In genomic region chr19:24553291-24554075, GRCm38 (mm10) we compare ENCODE assay signal across 13 mouse cellular contexts. TPM values are rescaled to one million over a fixed set of nuclear protein-coding genes. Genes with fewer than 3 reads are reported as not detected.
DNase-seq lines count a peak whose midpoint lies in the region; ATAC-seq and TF ChIP-seq lines count a peak whose summit lies in the region.
"Had no signal": no experiment of that assay in that cellular context is flagged by ENCODE, and none has a peak within 500 bp of the region (broad histone marks: within the 10 kb centered on the region; RNA-seq: fewer than 3 reads in every experiment).

No protein-coding gene starts in this region.

- no peak for ATAC-seq in forebrain, embryonic 12.5 days (ENCODE audit: low FRiP score)
- no peak for ATAC-seq in forebrain, embryonic 16.5 days
- no peak for ATAC-seq in liver, embryonic 13.5 days (ENCODE audit: low read depth)
- ATAC-seq: activated CD4-positive, CD25-positive, alpha-beta regulatory T cell, adult 4 months; forebrain, embryonic 13.5 days had no signal

- peaks cover 37% of the 10 kb centered on the region for H3K27me3 ChIP-seq in forebrain, embryonic 12.5 days
- peaks cover 10% of the 10 kb centered on the region; the same call in 1 of the 2 replicates for H3K27me3 ChIP-seq in forebrain, embryonic 16.5 days (replicated peaks; ENCODE audit: control insufficient read depth, insufficient read depth, low read length)
- peaks cover 23% of the 10 kb centered on the region for H3K27me3 ChIP-seq in liver, embryonic 13.5 days

- H3K4me3 ChIP-seq in forebrain, embryonic 12.5 days (replicated peaks) = no peak overlapping the region
- H3K4me3 ChIP-seq in forebrain, embryonic 16.5 days (replicated peaks; ENCODE audit: low read length) = no peak overlapping the region
- H3K4me3 ChIP-seq in layer of hippocampus, adult 2 months = peak overlapping the region; percentile 76
- peak overlapping the region; percentile 90 for H3K4me3 ChIP-seq in liver, embryonic 13.5 days (replicated peaks)
- H3K4me3 ChIP-seq: limb, embryonic 15.5 days had no signal

- no peaks in the 10 kb centered on the region for H3K36me3 ChIP-seq in forebrain, embryonic 12.5 days (replicated peaks)
- no peaks in the 10 kb centered on the region for H3K36me3 ChIP-seq in forebrain, embryonic 16.5 days (ENCODE audit: control insufficient read depth, insufficient read depth)
- peaks cover 4% of the 10 kb centered on the region for H3K36me3 ChIP-seq in liver, embryonic 13.5 days
- H3K36me3 ChIP-seq: limb, embryonic 15.5 days had no signal

- H3K9me3 ChIP-seq in forebrain, embryonic 12.5 days = no peaks in the 10 kb centered on the region
- H3K9me3 ChIP-seq in forebrain, embryonic 16.5 days (ENCODE audit: control insufficient read depth, low read length) = no peaks in the 10 kb centered on the region
- H3K9me3 ChIP-seq in liver, embryonic 13.5 days (replicated peaks) = peaks cover 3% of the 10 kb centered on the region
- H3K9me3 ChIP-seq: forebrain, embryonic 13.5 days; limb, embryonic 15.5 days had no signal

- H3K4me2 ChIP-seq in forebrain, embryonic 12.5 days = peak overlapping the region; percentile 93; the same call in 1 of the 2 replicates
- no peak overlapping the region for H3K4me2 ChIP-seq in forebrain, embryonic 16.5 days (ENCODE audit: low read length)
- peak overlapping the region; percentile 94 for H3K4me2 ChIP-seq in liver, embryonic 13.5 days
- H3K4me2 ChIP-seq: limb, embryonic 15.5 days had no signal

- no peak overlapping the region for H3K27ac ChIP-seq in forebrain, embryonic 12.5 days
- no peak overlapping the region for H3K27ac ChIP-seq in forebrain, embryonic 16.5 days (ENCODE audit: low read length)
- peak overlapping the region; percentile 93; the same call in 1 of the 2 replicates for H3K27ac ChIP-seq in layer of hippocampus, adult 2 months
- H3K27ac ChIP-seq in liver, embryonic 13.5 days = peak overlapping the region; percentile 94
- H3K27ac ChIP-seq: forebrain, embryonic 13.5 days; limb, embryonic 15.5 days had no signal

- peak; percentile 10; the same call in 1 of the 2 replicates for TF ChIP-seq CTCF in layer of hippocampus, adult 2 months (conservative IDR thresholded peaks at IDR 0.05)

- 50% methylated on average over 12 of the region's 12 CpGs for WGBS in forebrain, embryonic 12.5 days
- 41% methylated on average over 12 of the region's 12 CpGs for WGBS in forebrain, embryonic 16.5 days
- 71% methylated on average over 12 of the region's 12 CpGs for WGBS in liver, embryonic 13.5 days (ENCODE audit: insufficient replicate concordance)

- no peak overlapping the region for H3K9ac ChIP-seq in forebrain, embryonic 12.5 days
- no peak overlapping the region for H3K9ac ChIP-seq in forebrain, embryonic 16.5 days (replicated peaks; ENCODE audit: low read depth, low read length)
- H3K9ac ChIP-seq in liver, embryonic 13.5 days = peak overlapping the region; percentile 96
- H3K9ac ChIP-seq: forebrain, embryonic 13.5 days; limb, embryonic 15.5 days had no signal

- peaks cover 31% of the 10 kb centered on the region for H3K4me1 ChIP-seq in forebrain, embryonic 12.5 days
- peaks cover 20% of the 10 kb centered on the region for H3K4me1 ChIP-seq in forebrain, embryonic 16.5 days (replicated peaks; ENCODE audit: control insufficient read depth, insufficient read depth, low read length)
- H3K4me1 ChIP-seq in liver, embryonic 13.5 days (replicated peaks) = peaks cover 48% of the 10 kb centered on the region

- DNase-seq in layer of hippocampus, adult 2 months (ENCODE audit: low spot score in 2 of 2) = no peak
- DNase-seq in layer of hippocampus, adult 8-10 months (ENCODE audit: low spot score in 2 of 2) = no peak
- DNase-seq in liver, embryonic 13.5 days = no peak
- peak; percentile 71 for DNase-seq in retina, embryonic 14.5 days (ENCODE audit: low spot score)
- DNase-seq in adrenal gland, postnatal 25 days = no peak
- DNase-seq in cerebellum, postnatal 14 days = no peak
- DNase-seq: layer of hippocampus, adult 9-11 months; thymus, postnatal 36 days had no signal

RNA-seq across cellular contexts. Expression of gene Pip5k1b, which starts 2.2 kb away (rescaled TPM):
- 1.5 and 1.7 TPM in 2 replicates for polyA plus RNA-seq in forebrain, embryonic 12.5 days (2016; fragmentation: Nextera tagmentation; extraction: Ambion mirVana)
- 1.8 and 2.2 TPM in 2 replicates for polyA plus RNA-seq in forebrain, embryonic 16.5 days (2015; fragmentation: Nextera tagmentation; extraction: Ambion mirVana)
- total RNA-seq in layer of hippocampus, adult 2 months (2021) = 10 to 100 TPM; 68.4 to 72.1 TPM
- 10 to 100 TPM; 51.7 to 64.3 (median 57.6) TPM for total RNA-seq in layer of hippocampus, adult 8-10 months (2022)
- 8.5 and 10.2 TPM in 2 replicates for polyA plus RNA-seq in liver, embryonic 13.5 days (2015; fragmentation: Nextera tagmentation; extraction: Ambion mirVana)
- 31.2 and 31.4 TPM in 2 replicates for total RNA-seq in adrenal gland, postnatal 25 days (2021)

Comparison
In these comparisons a context has a peak if more than half of its experiments do, and no peak if none do; other contexts are left out.
1. H3K27ac ChIP-seq: peak in layer of hippocampus, adult 2 months (single experiment) and liver, embryonic 13.5 days (single experiment); none in forebrain, embryonic 12.5 days (single experiment) and forebrain, embryonic 16.5 days (single experiment).
2. H3K4me3 ChIP-seq: peak in layer of hippocampus, adult 2 months (single experiment) and liver, embryonic 13.5 days (single experiment); none in forebrain, embryonic 12.5 days (single experiment) and forebrain, embryonic 16.5 days (single experiment).